Mouse (Mus musculus): ENCODE measurements around the gene Slc30a9.

DNA sequence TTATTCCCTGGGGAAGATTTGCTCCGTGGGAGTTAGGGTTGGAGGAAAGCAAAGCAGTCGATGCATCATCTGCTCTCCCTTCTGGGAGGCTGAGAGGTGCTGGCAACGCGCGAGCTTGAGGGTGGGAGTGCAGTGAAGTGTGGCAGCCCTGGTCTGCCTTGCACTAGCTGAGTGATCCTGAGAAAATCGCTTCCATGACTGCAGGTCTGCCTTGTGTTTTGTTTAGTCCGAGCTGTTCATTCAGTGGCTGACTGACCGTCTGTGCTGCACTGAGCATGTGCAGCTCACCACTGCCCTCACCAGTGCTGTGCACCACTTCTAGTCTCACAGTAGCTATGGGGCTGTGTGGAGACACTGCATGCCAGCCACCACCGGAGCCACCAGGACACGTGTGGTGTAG lies 42.2 kb downstream of the Slc30a9 start:
- TF ChIP-seq CTCF (IDR thresholded peaks at IDR 0.05; ENCODE audit: insufficient read depth, low read depth, low read length) (no peak), POLR2A (IDR thresholded peaks at IDR 0.05; ENCODE audit: insufficient read depth, low read depth, low read length) (no peak)
